Mouse (Mus musculus) CH12.LX (cell line): ENCODE measurements around the gene Ttpal. TPM values are rescaled to one million over a fixed set of nuclear protein-coding genes. Genes with fewer than 3 reads are reported as not detected.
"Not testable (repeated sequence)": the region's sequence is repeated elsewhere in the genome, so short reads cannot be mapped to it uniquely, and the experiment has no call there.

ENCODE experiments used
- DNase-seq: peaks from one replicate; pipeline ENCODE4 v3.0.0-alpha.2; 2013; ENCODE audit errors: extremely low read depth
- H3K27ac ChIP-seq: 2 replicates; pipeline ENCODE4 v1.5.1; 2012; ENCODE audit warnings: low read depth, mild to moderate bottlenecking, control low read depth, moderate library complexity; ENCODE audit not compliant: insufficient read depth
- H3K27me3 ChIP-seq: replicated peaks from 2 replicates; pipeline ENCODE3; 2012; ENCODE audit warnings: inconsistent platforms
- H3K36me3 ChIP-seq, 2 experiments: replicated peaks in 1 of 2; 2 replicates each; pipeline versions ENCODE3 to v1.6.1; 2012; ENCODE audit warnings: inconsistent platforms in 1 of 2, low read length in 1 of 2, mild to moderate bottlenecking in 1 of 2, mixed read lengths in 1 of 2, moderate library complexity in 1 of 2; ENCODE audit not compliant: control insufficient read depth in 1 of 2, insufficient read depth in 1 of 2
- H3K4me1 ChIP-seq, 2 experiments: 2 replicates each; pipeline ENCODE4 v1.6.1; 2012; ENCODE audit warnings: inconsistent platforms in 1 of 2, moderate library complexity in 1 of 2; ENCODE audit not compliant: insufficient read depth in 2 of 2, control insufficient read depth in 1 of 2
- H3K4me2 ChIP-seq: 2 replicates; pipeline ENCODE4 v1.6.1; 2012; ENCODE audit warnings: low read depth, mild to moderate bottlenecking, control low read depth; ENCODE audit not compliant: poor library complexity, insufficient read depth, severe bottlenecking
- H3K4me3 ChIP-seq, 3 experiments: fragments of 150-350 bp in 1 of 3; sonication (generic) in 1 of 3; replicated peaks in 1 of 3; 2 replicates each; pipeline versions ENCODE3 to v1.5.1; 2011 to 2012; ENCODE audit warnings: low read depth in 2 of 3, low read length in 2 of 3, mild to moderate bottlenecking in 2 of 3, moderate library complexity in 2 of 3, control low read depth in 1 of 3, improper control_type of control experiment in 1 of 3, inconsistent platforms in 1 of 3, mixed read lengths in 1 of 3; ENCODE audit not compliant: poor library complexity in 1 of 3
- H3K79me2 ChIP-seq: replicated peaks from 2 replicates; pipeline ENCODE4 v1.6.1; 2012; ENCODE audit warnings: mild to moderate bottlenecking, moderate library complexity; ENCODE audit not compliant: control insufficient read depth, poor library complexity, insufficient read depth, severe bottlenecking; ENCODE audit errors: extremely low read depth
- H3K9ac ChIP-seq: 2 replicates; pipeline ENCODE4 v1.6.1; 2012; ENCODE audit warnings: low read depth, mild to moderate bottlenecking, control low read depth, moderate library complexity; ENCODE audit not compliant: insufficient read depth
- H3K9me3 ChIP-seq: replicated peaks from 2 replicates; pipeline ENCODE3; 2012; ENCODE audit warnings: low read length, inconsistent platforms, mixed read lengths
- CHD1 ChIP-seq: IDR thresholded peaks from 2 replicates; pipeline ENCODE4 v1.6.1; 2012; ENCODE audit warnings: low read depth, low read length, improper control_type of control experiment, inconsistent platforms
- CHD2 ChIP-seq: IDR thresholded peaks from 2 replicates; pipeline ENCODE4 v1.6.1; 2011; ENCODE audit warnings: low read length, improper control_type of control experiment
- E2F4 ChIP-seq: IDR thresholded peaks from 2 replicates; pipeline ENCODE4 v1.6.1; 2011; ENCODE audit warnings: low read depth, low read length, improper control_type of control experiment; ENCODE audit not compliant: insufficient replicate concordance
- ELF1 ChIP-seq: IDR thresholded peaks from 2 replicates; pipeline ENCODE4 v1.6.1; 2014; ENCODE audit warnings: low read depth, mild to moderate bottlenecking, inconsistent platforms, low read length, improper control_type of control experiment
- EP300 ChIP-seq: IDR thresholded peaks from 2 replicates; pipeline ENCODE4 v1.6.1; 2011; ENCODE audit warnings: low read length, improper control_type of control experiment
- HCFC1 ChIP-seq: IDR thresholded peaks from 2 replicates; pipeline ENCODE4 v1.6.1; 2012; ENCODE audit warnings: low read depth, mild to moderate bottlenecking, inconsistent platforms, low read length, improper control_type of control experiment
- JUN ChIP-seq: IDR thresholded peaks from 2 replicates; pipeline ENCODE4 v1.6.1; 2011; ENCODE audit warnings: low read depth, mild to moderate bottlenecking, low read length, improper control_type of control experiment, moderate library complexity; ENCODE audit not compliant: insufficient read depth
- MAFK ChIP-seq: IDR thresholded peaks from 2 replicates; pipeline ENCODE4 v1.6.1; 2011; ENCODE audit warnings: low read length, improper control_type of control experiment; ENCODE audit not compliant: insufficient replicate concordance
- MXI1 ChIP-seq: IDR thresholded peaks from 2 replicates; pipeline ENCODE4 v1.6.1; 2011; ENCODE audit warnings: mild to moderate bottlenecking, low read depth, low read length, improper control_type of control experiment
- POLR2A ChIP-seq: IDR thresholded peaks from 2 replicates; pipeline ENCODE4 v1.6.1; 2011; ENCODE audit warnings: low read depth, mild to moderate bottlenecking, improper control_type of control experiment, low read length
- SIN3A ChIP-seq: IDR thresholded peaks from 2 replicates; pipeline ENCODE4 v1.6.1; 2012; ENCODE audit warnings: low read length, improper control_type of control experiment, inconsistent platforms
- TCF12 ChIP-seq: IDR thresholded peaks from 2 replicates; pipeline ENCODE4 v1.6.1; 2014; ENCODE audit warnings: low read depth, mild to moderate bottlenecking, inconsistent platforms, low read length, improper control_type of control experiment
- ZC3H11A ChIP-seq: IDR thresholded peaks from 2 replicates; pipeline ENCODE4 v1.6.1; 2012; ENCODE audit warnings: low read depth, mild to moderate bottlenecking, inconsistent platforms, low read length, improper control_type of control experiment
- ZKSCAN1 ChIP-seq: IDR thresholded peaks from 2 replicates; pipeline ENCODE4 v1.6.1; 2012; ENCODE audit warnings: low read depth, inconsistent platforms, low read length, improper control_type of control experiment, borderline replicate concordance
- ZNF384 ChIP-seq: IDR thresholded peaks from 2 replicates; pipeline ENCODE4 v1.6.1; 2012; ENCODE audit warnings: low read depth, low read length, improper control_type of control experiment, inconsistent platforms
- dilution Hi-C: fragments of 300-500 bp; cut with MboI; formaldehyde crosslinking; loops from 2 replicates; pipeline ENCODE4 v1.14.3; 2020; ENCODE audit warnings: low sequenced_read_pairs; ENCODE audit not compliant: extremely low pct_unique_long_range_greater_than_20kb, extremely low pct_ligation_motif_present
- in situ Hi-C: fragments of 300-500 bp; cut with MboI; formaldehyde crosslinking; loops from 3 replicates; pipeline ENCODE4 v1.14.3; 2019; ENCODE audit warnings: low sequenced_read_pairs, low pct_ligation_motif_present, low pct_unique_long_range_greater_than_20kb, mixed read lengths
- polyA plus RNA-seq: library from polyadenylated mRNA; unstranded; fragments of >175 nt; gene quantifications from 2 replicates; pipeline ENCODE4 v1.2.1, GENCODE M21; 2012; ENCODE audit warnings: low read depth; ENCODE audit not compliant: insufficient read length
- total RNA-seq, 2 experiments: library from RNA; depleted of rRNA; stranded (reverse); fragments of 300-350 nt in 1 of 2; fragments of >200 nt in 1 of 2; gene quantifications; 2 replicates each; pipeline ENCODE4 v1.2.3; 2012 to 2014

The Ttpal gene
- total and polyA plus RNA-seq, 3 experiments = 21.9 to 38.9 (median 25.7) TPM

DNA sequence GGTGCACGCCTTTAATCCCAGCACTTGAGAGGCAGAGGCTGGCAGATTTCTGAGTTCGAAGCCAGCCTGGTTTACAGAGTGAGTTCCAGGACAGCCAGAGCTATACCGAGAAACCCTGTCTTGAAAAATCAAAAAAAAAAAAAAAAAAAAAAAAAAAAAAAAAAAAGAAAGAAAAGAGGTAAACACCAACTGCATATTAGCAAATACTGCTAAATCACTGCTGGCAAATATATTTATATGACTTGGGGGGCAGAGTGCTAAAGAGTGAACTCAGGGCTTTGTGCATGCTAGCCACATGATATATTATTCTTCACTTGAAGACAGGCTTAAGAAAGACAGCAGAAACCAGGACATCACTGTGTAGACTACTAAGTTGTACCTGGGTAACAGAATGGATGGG, 19.3 kb downstream of the Ttpal start:
- peak; percentile 54; the same call in 1 of the 2 replicates for TF ChIP-seq ZNF384
- H3K79me2 ChIP-seq, dilution Hi-C loops, H3K4me3 ChIP-seq, DNase-seq, H3K27me3 ChIP-seq, H3K9ac ChIP-seq, H3K4me2 ChIP-seq, H3K27ac ChIP-seq, H3K4me1 ChIP-seq, H3K9me3 ChIP-seq, in situ Hi-C loops: not testable (repeated sequence)
- peaks cover 80 to 96% of the 10 kb centered on the region in 2 experiments for H3K36me3 ChIP-seq

DNA sequence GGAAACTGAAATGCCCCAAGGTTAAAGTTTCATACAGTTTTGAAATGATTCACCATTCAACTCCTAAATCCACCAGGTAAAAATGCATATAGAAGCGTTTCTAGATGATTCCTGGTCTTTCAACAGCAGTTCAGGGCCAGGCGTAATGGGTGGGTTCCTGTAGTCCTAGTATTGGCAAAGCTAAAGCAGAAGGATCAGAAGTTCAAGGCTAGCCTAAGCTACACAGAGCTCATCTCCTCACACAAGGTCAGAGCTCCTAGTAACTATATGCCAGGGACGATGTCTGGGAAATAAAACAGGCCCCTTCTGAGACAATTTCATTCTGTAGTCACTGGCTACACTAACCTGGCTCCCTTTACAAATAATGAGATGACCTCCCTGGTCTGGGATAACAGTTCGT, 29.1 kb downstream of the Ttpal start:
- Histone ChIP-seq H3K36me3 (peaks cover 86 to 94% of the 10 kb centered on the region in 2 experiments), H3K27me3 (no peaks in the 10 kb centered on the region), H3K4me2 (no peak overlapping the region), H3K27ac (no peak overlapping the region), H3K9me3 (no peaks in the 10 kb centered on the region), H3K4me1 (peaks cover 3 to 23% of the 10 kb centered on the region in 2 experiments; a peak in 2 of 4 replicates), H3K4me3 (no peak overlapping the region), H3K79me2 (peaks cover 72% of the 10 kb centered on the region), H3K9ac (no peak overlapping the region)
- in situ Hi-C loops (no loop called here), dilution Hi-C loops (no loop called here)
- no peak for DNase-seq
- TF ChIP-seq JUN (no peak), TCF12 (no peak), CHD2 (no peak), POLR2A (no peak), EP300 (no peak), CHD1 (no peak)

GRCm38 (mm10) chr2:163631715-163632114, 29.6 kb downstream of the Ttpal start:
- Histone ChIP-seq H3K4me2 (no peak overlapping the region), H3K9me3 (no peaks in the 10 kb centered on the region), H3K27ac (no peak overlapping the region), H3K36me3 (peaks cover 84 to 94% of the 10 kb centered on the region in 2 experiments), H3K79me2 (peaks cover 72% of the 10 kb centered on the region), H3K27me3 (no peaks in the 10 kb centered on the region), H3K9ac (no peak overlapping the region), H3K4me3 (no peak overlapping the region), H3K4me1 (peaks cover 3 to 25% of the 10 kb centered on the region in 2 experiments; a peak in 2 of 4 replicates)
- DNase-seq = no peak
- in situ Hi-C loops = no loop called here
- no peak for TF ChIP-seq E2F4
- TF ChIP-seq SIN3A = no peak
- no peak for TF ChIP-seq CHD2
- TF ChIP-seq ZKSCAN1 = no peak
- no peak for TF ChIP-seq MXI1
- no peak for TF ChIP-seq ELF1
- TF ChIP-seq ZC3H11A = no peak
- TF ChIP-seq MAFK = no peak
- TF ChIP-seq HCFC1 = no peak
- dilution Hi-C loops = no loop called here
